Mouse (Mus musculus) cerebellum, adult 2 months (tissue): ENCODE results near the gene Yipf1. TPM values are rescaled to one million over a fixed set of nuclear protein-coding genes. Genes with fewer than 3 reads are reported as not detected.
"Not testable (repeated sequence)": the region's sequence is repeated elsewhere in the genome, so short reads cannot be mapped to it uniquely, and the experiment has no call there.

Source experiments
- DNase-seq, 2 experiments: peaks; one replicate each; pipeline ENCODE4 v3.0.0; 2021
- H3K27ac ChIP-seq: fragments of 200-500 bp; 2 replicates; pipeline ENCODE4 v1.5.1; 2012; ENCODE audit warnings: low read length, control low read depth, inconsistent platforms; ENCODE audit not compliant: insufficient read depth
- H3K27me3 ChIP-seq: fragments of 200-500 bp; 2 replicates; pipeline ENCODE4 v1.6.1; 2012; ENCODE audit warnings: inconsistent platforms, mild to moderate bottlenecking, low read length, moderate library complexity; ENCODE audit not compliant: control insufficient read depth, insufficient read depth
- H3K4me1 ChIP-seq: fragments of 200-500 bp; 2 replicates; pipeline ENCODE4 v1.6.1; 2011; ENCODE audit warnings: low read length; ENCODE audit not compliant: control insufficient read depth, insufficient read depth
- H3K4me3 ChIP-seq: fragments of 200-500 bp; replicated peaks from 2 replicates; pipeline ENCODE3; 2011; ENCODE audit warnings: mild to moderate bottlenecking, low read depth, low read length, control low read depth; ENCODE audit not compliant: insufficient read depth
- CTCF ChIP-seq: fragments of 200-500 bp; IDR thresholded peaks from 2 replicates; pipeline ENCODE4 v1.5.1; 2011; ENCODE audit warnings: low read depth, mild to moderate bottlenecking, control low read depth, low read length, moderate library complexity, borderline replicate concordance; ENCODE audit not compliant: insufficient read depth
- POLR2A ChIP-seq: fragments of 200-500 bp; IDR thresholded peaks from 2 replicates; pipeline ENCODE4 v1.6.1; 2011; ENCODE audit warnings: low read length, control low read depth, borderline replicate concordance; ENCODE audit not compliant: insufficient read depth
- WGBS: fragments of 180-500 bp; shearing (Covaris S2); methylation state at CpG from one replicate; pipeline ENCODE4 v1.1.7; 2018; 5-methylcytosine and 5-hydroxymethylcytosine counted together
- polyA plus RNA-seq: library from polyadenylated mRNA; depleted of rRNA; stranded (reverse); fragments of >200 nt; gene quantifications from 2 replicates; pipeline ENCODE4 v1.2.3, GENCODE M21; 2012

The Yipf1 gene
- polyA plus RNA-seq, 1 experiment = 50.9 TPM

DNA sequence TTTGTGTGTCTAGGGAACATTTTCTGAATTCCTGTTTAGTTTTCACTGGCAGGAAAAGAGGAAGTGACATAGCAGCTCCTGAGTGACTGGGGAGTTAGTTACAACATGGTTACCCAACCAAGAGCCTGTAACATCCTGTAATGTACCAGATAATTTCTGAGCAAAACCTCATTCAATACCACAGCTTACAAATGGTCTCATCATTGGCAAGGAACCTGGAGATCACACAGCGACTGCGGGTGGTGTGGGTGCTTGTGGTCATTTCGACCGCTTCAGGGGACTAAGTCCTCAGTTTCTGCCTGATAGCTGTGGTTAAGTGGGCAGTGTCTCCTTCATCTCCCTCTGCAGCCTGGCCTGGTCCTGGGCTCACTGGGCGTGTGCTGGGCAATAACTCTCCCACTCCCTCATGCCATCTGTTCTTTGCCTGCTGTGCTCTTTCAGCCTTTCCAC lies 50.1 kb downstream of the Yipf1 start:
- Histone ChIP-seq H3K27me3 (no peaks in the 10 kb centered on the region), H3K4me3 (no peak overlapping the region), H3K4me1 (no peaks in the 10 kb centered on the region), H3K27ac (no peak overlapping the region)
- TF ChIP-seq CTCF = no peak
- no peak for TF ChIP-seq POLR2A
- 33% methylated on average over 5 of the region's 5 CpGs for WGBS
- no peak for DNase-seq

DNA sequence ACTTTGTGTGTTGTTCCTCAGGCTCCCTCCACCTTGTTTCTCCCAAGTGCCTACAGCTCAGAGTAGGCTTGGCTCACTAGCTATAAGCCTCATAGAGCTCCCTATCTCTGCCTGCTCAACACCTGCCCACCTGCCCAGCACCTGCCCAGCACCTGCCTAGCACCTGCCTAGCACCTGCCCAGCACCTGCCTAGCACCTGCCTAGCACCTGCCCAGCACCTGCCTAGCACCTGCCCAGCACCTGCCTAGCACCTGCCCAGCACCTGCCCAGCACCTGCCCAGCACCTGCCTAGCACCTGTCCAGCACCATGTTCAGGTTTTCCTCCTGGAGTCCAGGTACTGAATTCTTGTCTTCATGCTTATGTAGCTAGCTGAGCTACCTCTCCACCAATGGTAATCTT lies 52.2 kb downstream of the Yipf1 start:
- not testable (repeated sequence) for H3K27me3 ChIP-seq, DNase-seq, H3K27ac ChIP-seq, H3K4me3 ChIP-seq, H3K4me1 ChIP-seq

DNA sequence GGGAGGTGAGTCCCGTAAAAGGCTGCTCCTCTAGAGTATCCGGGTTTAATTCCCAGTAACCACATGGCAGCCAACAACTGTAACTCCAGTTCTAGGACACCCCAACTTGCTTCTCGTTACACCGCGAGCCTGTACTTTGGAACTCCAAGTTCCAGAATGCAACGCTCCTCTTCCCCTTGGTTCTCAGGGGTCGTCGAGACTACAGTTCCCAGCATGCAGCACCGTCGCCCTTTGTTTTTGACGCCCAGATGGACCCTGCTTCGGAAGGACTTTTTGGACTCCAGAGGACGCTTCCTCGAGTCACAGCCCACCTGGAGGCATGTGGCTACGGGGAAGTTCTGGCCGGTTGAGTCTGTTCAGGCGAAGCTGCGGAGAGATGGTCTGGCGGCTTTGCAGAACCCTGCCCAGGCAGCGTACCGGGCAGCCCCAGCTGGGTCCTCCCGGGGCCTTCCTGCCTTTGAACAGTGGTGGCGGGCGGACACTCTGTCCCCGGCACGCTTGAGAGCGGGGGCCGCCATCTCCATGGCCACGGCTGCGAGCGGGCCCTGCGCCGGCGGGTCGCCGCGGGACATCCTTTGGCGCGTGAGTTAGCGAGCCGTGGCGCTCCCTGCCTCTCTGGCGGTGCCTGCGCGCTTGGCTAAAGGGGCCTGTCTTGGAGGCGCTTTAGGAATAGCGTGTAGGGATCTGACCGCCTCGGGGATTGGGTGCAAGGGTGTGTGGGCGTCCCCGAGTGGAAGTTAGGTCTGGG lies 53.6 kb downstream of the Yipf1 start, which contains the start of gene Ndc1:
TSS of gene Ndc1 (plus strand) at position 218 of the 748 bp plus-strand sequence.
- under 1% methylated on average over 51 of the region's 51 CpGs for WGBS
- peak; percentile 85 to 88 for DNase-seq
- no peaks in the 10 kb centered on the region for H3K4me1 ChIP-seq
- H3K27me3 ChIP-seq = no peaks in the 10 kb centered on the region
- TF ChIP-seq CTCF = no peak
- no peak for TF ChIP-seq POLR2A
- peak within 1 kb of the TSS; percentile 96 for H3K4me3 ChIP-seq
- H3K27ac ChIP-seq = peak within 1 kb of the TSS; percentile 79

DNA sequence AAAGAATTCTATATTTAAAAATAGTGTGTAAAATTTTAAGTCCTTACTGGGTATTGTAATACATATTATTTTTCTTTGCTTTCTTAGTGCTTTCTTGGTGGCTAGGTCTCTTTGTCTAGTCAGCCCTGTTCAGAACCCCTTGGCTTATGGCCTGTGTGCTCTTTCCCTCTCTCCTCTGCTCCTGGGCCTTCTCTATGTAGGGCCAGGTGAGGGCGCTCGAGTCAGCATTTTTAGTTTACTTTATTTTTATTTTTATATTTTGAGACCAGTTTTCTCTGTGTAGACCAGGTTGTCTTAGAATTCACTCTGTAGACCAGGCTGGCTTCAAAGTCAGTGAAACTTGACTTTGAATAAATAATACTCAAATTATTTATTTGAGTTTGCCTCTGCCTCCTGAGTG lies 58.1 kb downstream of the Yipf1 start:
- Histone ChIP-seq H3K4me3 (no peak overlapping the region), H3K27ac (no peak overlapping the region), H3K4me1 (no peaks in the 10 kb centered on the region), H3K27me3 (no peaks in the 10 kb centered on the region)
- WGBS = 52% methylated on average over 2 of the region's 2 CpGs
- TF ChIP-seq POLR2A (no peak), CTCF (no peak; the same call in 1 of the 2 replicates)
- no peak for DNase-seq

DNA sequence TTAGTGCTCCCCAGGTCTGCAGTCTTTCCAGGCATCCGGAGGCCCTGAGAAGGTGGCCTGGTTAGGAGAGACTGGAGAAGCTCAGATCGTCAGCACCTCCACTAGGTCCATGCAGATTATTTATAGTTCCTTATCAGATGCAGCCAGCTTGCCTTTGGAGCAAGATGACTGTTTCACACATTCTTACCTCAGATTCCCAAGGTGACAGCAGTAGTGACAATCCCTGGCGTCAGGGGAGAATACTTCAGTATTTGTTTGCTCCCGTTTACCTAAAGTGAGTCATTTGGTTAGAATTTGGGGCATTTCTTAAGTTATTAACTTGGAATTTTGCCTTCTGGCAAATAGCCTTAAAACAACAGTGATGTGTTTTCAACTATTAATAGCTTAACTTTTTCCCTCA lies 60.5 kb downstream of the Yipf1 start:
- no peak for DNase-seq
- Histone ChIP-seq H3K27ac (no peak overlapping the region), H3K4me3 (no peak overlapping the region), H3K27me3 (no peaks in the 10 kb centered on the region), H3K4me1 (no peaks in the 10 kb centered on the region)
- TF ChIP-seq CTCF (no peak), POLR2A (no peak)
- WGBS = 83% methylated on average over 4 of the region's 4 CpGs

DNA sequence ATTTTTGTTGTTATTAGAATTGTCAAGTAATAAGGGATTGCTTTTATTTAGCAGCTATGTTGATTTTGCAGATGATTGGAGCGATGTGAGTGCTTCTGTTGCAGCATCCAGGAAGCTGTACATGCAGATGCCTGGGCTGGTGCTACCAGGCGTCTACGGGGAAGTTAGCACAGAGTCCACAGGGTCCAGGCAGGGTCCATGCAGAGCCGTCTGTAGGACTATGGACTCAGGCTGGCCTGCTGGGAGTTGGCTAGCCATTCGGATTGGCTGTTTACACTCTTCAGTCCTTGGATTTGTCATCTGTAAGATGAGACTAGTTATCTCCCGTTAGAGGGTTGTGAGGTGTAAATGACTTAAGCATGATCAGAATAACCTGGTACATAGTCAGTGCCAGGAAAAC lies 64.8 kb downstream of the Yipf1 start:
- 75% methylated on average over 6 of the region's 6 CpGs for WGBS
- no peaks in the 10 kb centered on the region for H3K4me1 ChIP-seq
- no peak for DNase-seq
- H3K27ac ChIP-seq = no peak overlapping the region
- no peaks in the 10 kb centered on the region for H3K27me3 ChIP-seq
- no peak overlapping the region for H3K4me3 ChIP-seq
- TF ChIP-seq POLR2A = no peak
- no peak for TF ChIP-seq CTCF

DNA sequence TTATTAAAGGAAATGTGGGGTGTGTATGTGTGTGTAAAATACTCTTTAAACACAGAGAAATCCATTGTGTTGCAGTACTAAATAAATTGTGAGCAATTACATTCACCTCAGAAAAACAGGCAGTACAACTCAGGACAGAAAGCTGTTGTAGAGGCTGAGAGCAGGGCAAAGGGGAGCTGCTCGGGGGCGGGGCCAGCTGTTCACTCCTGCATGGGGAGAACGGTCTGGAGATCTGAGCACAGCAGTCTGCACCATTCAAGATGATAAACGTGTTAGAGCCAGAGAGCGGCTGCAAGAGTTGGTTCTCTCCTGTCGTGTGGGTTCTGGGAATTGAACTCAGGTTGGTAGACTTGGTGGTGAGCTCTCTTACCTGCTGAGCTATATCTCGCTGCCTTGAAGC lies 66.7 kb downstream of the Yipf1 start:
- Histone ChIP-seq H3K4me3 (no peak overlapping the region), H3K27me3 (no peaks in the 10 kb centered on the region), H3K27ac (no peak overlapping the region), H3K4me1 (no peaks in the 10 kb centered on the region)
- DNase-seq = no peak
- TF ChIP-seq CTCF = no peak
- no peak for TF ChIP-seq POLR2A
- WGBS = 83% methylated on average over 7 of the region's 7 CpGs

DNA sequence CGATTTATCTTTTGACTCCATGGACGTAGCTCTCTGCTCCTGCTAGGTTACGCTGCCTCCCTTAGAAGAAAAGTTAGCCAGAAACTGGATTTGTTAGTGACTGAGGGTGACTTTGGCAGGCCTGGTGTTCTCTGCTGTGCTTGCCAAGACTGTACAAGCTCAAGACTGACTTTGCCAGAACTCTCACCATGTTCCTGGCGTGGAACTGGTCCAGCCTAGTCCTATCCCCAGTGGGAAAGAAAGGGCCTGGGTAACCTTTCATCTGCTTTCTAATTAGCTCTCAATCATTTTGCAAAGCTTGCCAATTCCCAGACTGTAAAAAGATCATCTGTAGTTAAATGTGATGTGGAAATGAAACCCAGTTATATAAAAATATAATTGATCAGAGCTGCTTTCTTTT lies 72.9 kb downstream of the Yipf1 start:
- no peak for TF ChIP-seq CTCF
- no peak for TF ChIP-seq POLR2A
- Histone ChIP-seq H3K4me1 (peaks cover 6% of the 10 kb centered on the region), H3K4me3 (no peak overlapping the region), H3K27me3 (no peaks in the 10 kb centered on the region), H3K27ac (no peak overlapping the region)
- peak; percentile 33 to 66 for DNase-seq
- WGBS = 30% methylated on average over 4 of the region's 4 CpGs

DNA sequence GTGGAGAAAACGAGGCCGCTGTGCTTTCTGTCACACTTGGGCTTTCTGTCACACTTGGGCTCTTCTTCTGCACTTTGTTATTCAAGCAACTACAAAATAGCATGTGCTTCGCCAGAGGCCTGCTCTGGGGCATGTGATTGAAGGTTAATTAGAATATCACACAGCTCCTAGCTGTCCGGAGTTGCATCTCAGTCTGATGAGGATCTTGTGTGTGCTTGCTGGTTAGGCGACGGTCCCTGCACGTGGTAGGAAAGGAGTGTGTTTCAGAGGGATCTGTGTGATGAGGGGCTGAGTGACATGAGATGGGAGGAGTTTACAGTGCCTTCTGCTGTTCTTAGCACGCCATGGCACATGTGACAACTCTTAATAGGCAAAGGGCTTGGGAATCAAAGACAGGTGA lies 73.3 kb downstream of the Yipf1 start:
- TF ChIP-seq CTCF (no peak), POLR2A (no peak)
- 68% methylated on average over 8 of the region's 8 CpGs for WGBS
- Histone ChIP-seq H3K27ac (no peak overlapping the region), H3K4me3 (no peak overlapping the region), H3K27me3 (no peaks in the 10 kb centered on the region), H3K4me1 (peaks cover 6% of the 10 kb centered on the region)
- DNase-seq = no peak
